Mouse (Mus musculus): ENCODE results near the gene Rfng. TPM values are rescaled to one million over a fixed set of nuclear protein-coding genes. Genes with fewer than 3 reads are reported as not detected.
A peak's percentile ranks its signal among the peaks of the same experiment; 100 is the strongest.
"Not testable (repeated sequence)": the region's sequence is repeated elsewhere in the genome, so short reads cannot be mapped to it uniquely, and the experiment has no call there.

The Rfng gene
- polyA plus RNA-seq, 1 experiment from 2014 or later = 11.5 TPM

- 73% methylated on average over 3 of the region's 3 CpGs for WGBS (ENCODE audit: insufficient replicate concordance)
- no peak overlapping the region for H3K27ac ChIP-seq (replicated peaks)
- no peak overlapping the region for H3K9ac ChIP-seq
- peaks cover 88% of the 10 kb centered on the region for H3K36me3 ChIP-seq (replicated peaks)
- no peaks in the 10 kb centered on the region for H3K9me3 ChIP-seq (replicated peaks)
- ATAC-seq (ENCODE audit: insufficient read depth) = no peak
- H3K4me3 ChIP-seq (replicated peaks) = no peak overlapping the region
- no peaks in the 10 kb centered on the region for H3K27me3 ChIP-seq
- H3K4me1 ChIP-seq (replicated peaks) = peaks cover 22% of the 10 kb centered on the region
- no peak overlapping the region for H3K4me2 ChIP-seq
Measured at GRCm38 (mm10) chr11:120789810-120790209, 5.8 kb upstream of the Rfng start.

GRCm38 (mm10) chr11:120789355-120789754, 5.3 kb upstream of the Rfng start:
- Histone ChIP-seq H3K4me1 (replicated peaks) (peaks cover 21% of the 10 kb centered on the region), H3K27ac (replicated peaks) (no peak overlapping the region), H3K27me3 (no peaks in the 10 kb centered on the region), H3K36me3 (replicated peaks) (peaks cover 84% of the 10 kb centered on the region), H3K9me3 (replicated peaks) (no peaks in the 10 kb centered on the region), H3K9ac (no peak overlapping the region), H3K4me2 (no peak overlapping the region), H3K4me3 (replicated peaks) (no peak overlapping the region)
- ATAC-seq (ENCODE audit: insufficient read depth) = no peak
- 69% methylated on average over 4 of the region's 4 CpGs for whole genome bisulfite sequencing (ENCODE audit: insufficient replicate concordance)

- H3K27ac ChIP-seq (replicated peaks); H3K9ac ChIP-seq; ATAC-seq (ENCODE audit: insufficient read depth); H3K9me3 ChIP-seq (replicated peaks); H3K4me2 ChIP-seq; H3K27me3 ChIP-seq; H3K4me3 ChIP-seq (replicated peaks): not testable (repeated sequence)
- peaks cover 75% of the 10 kb centered on the region for H3K36me3 ChIP-seq (replicated peaks)
- peaks cover 21% of the 10 kb centered on the region for H3K4me1 ChIP-seq (replicated peaks)
- 74% methylated on average over 10 of the region's 10 CpGs for WGBS (ENCODE audit: insufficient replicate concordance)
Measured at GRCm38 (mm10) chr11:120788460-120788859, 4.5 kb upstream of the Rfng start.

- Histone ChIP-seq H3K4me3 (replicated peaks) (peak overlapping the region; percentile 93), H3K9ac (peak overlapping the region; percentile 86), H3K36me3 (replicated peaks) (peaks cover 52% of the 10 kb centered on the region), H3K4me1 (replicated peaks) (peaks cover 33% of the 10 kb centered on the region), H3K27me3 (no peaks in the 10 kb centered on the region), H3K27ac (replicated peaks) (peak overlapping the region; percentile 81; the same call in 1 of the 2 replicates), H3K4me2 (peak overlapping the region; percentile 99), H3K9me3 (replicated peaks) (no peaks in the 10 kb centered on the region)
- no peak for ATAC-seq (ENCODE audit: insufficient read depth)
- WGBS (ENCODE audit: insufficient replicate concordance) = 31% methylated on average over 9 of the region's 9 CpGs
Measured at GRCm38 (mm10) chr11:120785145-120785544, 1.1 kb upstream of the Rfng start.

GRCm38 (mm10) chr11:120783426-120784063, 462 bp downstream of the Rfng start:
- H3K4me1 ChIP-seq (replicated peaks) = peaks cover 33% of the 10 kb centered on the region
- ATAC-seq (ENCODE audit: insufficient read depth) = no peak
- peaks cover 38% of the 10 kb centered on the region for H3K36me3 ChIP-seq (replicated peaks)
- H3K27ac ChIP-seq (replicated peaks) = peak overlapping the region; percentile 81
- H3K27me3 ChIP-seq = no peaks in the 10 kb centered on the region
- no peaks in the 10 kb centered on the region for H3K9me3 ChIP-seq (replicated peaks)
- WGBS (ENCODE audit: insufficient replicate concordance) = 4% methylated on average over 42 of the region's 42 CpGs
- peak overlapping the region; percentile 86 for H3K9ac ChIP-seq
- H3K4me3 ChIP-seq (replicated peaks) = peak overlapping the region; percentile 93
- H3K4me2 ChIP-seq = peak overlapping the region; percentile 99

GRCm38 (mm10) chr11:120781361-120781760, 2.6 kb downstream of the Rfng start:
- not testable (repeated sequence) for H3K9ac ChIP-seq; H3K27me3 ChIP-seq; H3K4me3 ChIP-seq (replicated peaks); H3K4me2 ChIP-seq; H3K9me3 ChIP-seq (replicated peaks); ATAC-seq (ENCODE audit: insufficient read depth); H3K27ac ChIP-seq (replicated peaks)
- peaks cover 35% of the 10 kb centered on the region for H3K4me1 ChIP-seq (replicated peaks)
- peaks cover 16% of the 10 kb centered on the region for H3K36me3 ChIP-seq (replicated peaks)
- 74% methylated on average over 6 of the region's 6 CpGs for WGBS (ENCODE audit: insufficient replicate concordance)

- no peaks in the 10 kb centered on the region for H3K9me3 ChIP-seq (replicated peaks)
- no peak overlapping the region for H3K4me2 ChIP-seq
- H3K27me3 ChIP-seq = peaks cover 8% of the 10 kb centered on the region; the same call in 1 of the 2 replicates
- H3K36me3 ChIP-seq (replicated peaks) = 0 out of 2 replicates have a peak, but pooled peaks cover 10% of the 10 kb centered on the region
- H3K9ac ChIP-seq = no peak overlapping the region
- peaks cover 25% of the 10 kb centered on the region for H3K4me1 ChIP-seq (replicated peaks)
- H3K4me3 ChIP-seq (replicated peaks) = no peak overlapping the region
- ATAC-seq (ENCODE audit: insufficient read depth) = no peak
- no peak overlapping the region for H3K27ac ChIP-seq (replicated peaks)
- 77% methylated on average over 1 of the region's 1 CpGs for WGBS (ENCODE audit: insufficient replicate concordance)
Measured at GRCm38 (mm10) chr11:120779876-120780275, 4.1 kb downstream of the Rfng start.

GRCm38 (mm10) chr11:120777123-120777522, 6.9 kb downstream of the Rfng start:
- ATAC-seq (ENCODE audit: insufficient read depth) = no peak
- Histone ChIP-seq H3K27me3 (peaks cover 8% of the 10 kb centered on the region; the same call in 1 of the 2 replicates), H3K4me2 (no peak overlapping the region), H3K4me3 (replicated peaks) (no peak overlapping the region), H3K36me3 (replicated peaks) (0 out of 2 replicates have a peak, but pooled peaks cover 6% of the 10 kb centered on the region), H3K27ac (replicated peaks) (no peak overlapping the region), H3K4me1 (replicated peaks) (0 out of 2 replicates have a peak, but pooled peaks cover 5% of the 10 kb centered on the region), H3K9ac (no peak overlapping the region), H3K9me3 (replicated peaks) (no peaks in the 10 kb centered on the region)
- WGBS (ENCODE audit: insufficient replicate concordance) = 36% methylated on average over 6 of the region's 6 CpGs

- peaks cover 8% of the 10 kb centered on the region; the same call in 1 of the 2 replicates for H3K27me3 ChIP-seq
- H3K36me3 ChIP-seq (replicated peaks) = 0 out of 2 replicates have a peak, but pooled peaks cover 3% of the 10 kb centered on the region
- H3K4me3 ChIP-seq (replicated peaks) = no peak overlapping the region
- WGBS (ENCODE audit: insufficient replicate concordance) = 22% methylated on average over 15 of the region's 15 CpGs
- H3K9me3 ChIP-seq (replicated peaks) = no peaks in the 10 kb centered on the region
- ATAC-seq (ENCODE audit: insufficient read depth) = peak; percentile 69
- H3K4me2 ChIP-seq = no peak overlapping the region
- H3K4me1 ChIP-seq (replicated peaks) = 0 out of 2 replicates have a peak, but pooled peaks cover 5% of the 10 kb centered on the region
- H3K9ac ChIP-seq = no peak overlapping the region
- no peak overlapping the region for H3K27ac ChIP-seq (replicated peaks)
Measured at GRCm38 (mm10) chr11:120775774-120776469, 8.1 kb downstream of the Rfng start.

- no peak for ATAC-seq (ENCODE audit: insufficient read depth)
- Histone ChIP-seq H3K27ac (replicated peaks) (no peak overlapping the region), H3K9ac (no peak overlapping the region), H3K36me3 (replicated peaks) (no peaks in the 10 kb centered on the region), H3K9me3 (replicated peaks) (no peaks in the 10 kb centered on the region), H3K4me1 (replicated peaks) (0 out of 2 replicates have a peak, but pooled peaks cover 5% of the 10 kb centered on the region), H3K4me2 (no peak overlapping the region), H3K4me3 (replicated peaks) (no peak overlapping the region), H3K27me3 (peaks cover 8% of the 10 kb centered on the region; the same call in 1 of the 2 replicates)
- 69% methylated on average over 7 of the region's 7 CpGs for WGBS (ENCODE audit: insufficient replicate concordance)
Measured at GRCm38 (mm10) chr11:120773463-120774190, 10.4 kb downstream of the Rfng start.

- Histone ChIP-seq H3K27ac (replicated peaks) (no peak overlapping the region), H3K9me3 (replicated peaks) (no peaks in the 10 kb centered on the region), H3K4me3 (replicated peaks) (no peak overlapping the region), H3K4me1 (replicated peaks) (0 out of 2 replicates have a peak, but pooled peaks cover 8% of the 10 kb centered on the region), H3K27me3 (peaks cover 7% of the 10 kb centered on the region; the same call in 1 of the 2 replicates), H3K9ac (no peak overlapping the region), H3K36me3 (replicated peaks) (no peaks in the 10 kb centered on the region), H3K4me2 (no peak overlapping the region)
- 71% methylated on average over 3 of the region's 3 CpGs for WGBS (ENCODE audit: insufficient replicate concordance)
- no peak for ATAC-seq (ENCODE audit: insufficient read depth)
Measured at GRCm38 (mm10) chr11:120772749-120773148, 11.3 kb downstream of the Rfng start.

Measured in liver, embryonic 15.5 days (tissue).